Mouse (Mus musculus) fibroblast of lung, adult 2 months (primary cell): ENCODE measurements around the gene Akap6.

ENCODE experiments used
- DNase-seq: peaks from one replicate; pipeline ENCODE4 v3.0.0-alpha.2; 2011; ENCODE audit warnings: low read depth

Akap6 gene

GRCm38 (mm10) chr12:53040634-53041033 is 341.5 kb downstream of the Akap6 start:
- no peak for DNase-seq

GRCm38 (mm10) chr12:53042739-53043138 is 343.6 kb downstream of the Akap6 start:
- DNase-seq: no peak

- DNase-seq: no peak
Measured at GRCm38 (mm10) chr12:53057606-53058005, 358.4 kb downstream of the Akap6 start.

GRCm38 (mm10) chr12:53060903-53061302 is 361.7 kb downstream of the Akap6 start:
- DNase-seq: no peak

GRCm38 (mm10) chr12:53061466-53062124 is 362.4 kb downstream of the Akap6 start:
- DNase-seq: peak; percentile 24

- no peak for DNase-seq
Measured at GRCm38 (mm10) chr12:53063003-53063402, 363.8 kb downstream of the Akap6 start.

GRCm38 (mm10) chr12:53064241-53064760 is 365.1 kb downstream of the Akap6 start:
- no peak for DNase-seq

GRCm38 (mm10) chr12:53065031-53065785 is 366.0 kb downstream of the Akap6 start:
- DNase-seq: no peak

- DNase-seq: no peak
Measured at GRCm38 (mm10) chr12:53066321-53066720, 367.1 kb downstream of the Akap6 start.

- no peak for DNase-seq
Measured at GRCm38 (mm10) chr12:53070907-53071306, 371.7 kb downstream of the Akap6 start.

GRCm38 (mm10) chr12:53076595-53077400 is 377.6 kb downstream of the Akap6 start:
- DNase-seq: no peak

GRCm38 (mm10) chr12:53085789-53086188 is 386.6 kb downstream of the Akap6 start:
- no peak for DNase-seq

GRCm38 (mm10) chr12:53112276-53112675 is 413.1 kb downstream of the Akap6 start:
- no peak for DNase-seq

GRCm38 (mm10) chr12:53119352-53119751 is 420.2 kb downstream of the Akap6 start:
- no peak for DNase-seq

- DNase-seq: peak; percentile 20
Measured at GRCm38 (mm10) chr12:53124131-53124530, 424.9 kb downstream of the Akap6 start.

GRCm38 (mm10) chr12:53124696-53125095 is 425.5 kb downstream of the Akap6 start:
- no peak for DNase-seq

GRCm38 (mm10) chr12:53125286-53125685 is 426.1 kb downstream of the Akap6 start:
- DNase-seq: no peak

GRCm38 (mm10) chr12:53134196-53134595 is 435.0 kb downstream of the Akap6 start:
- DNase-seq: no peak

- no peak for DNase-seq
Measured at GRCm38 (mm10) chr12:53137331-53137730, 438.1 kb downstream of the Akap6 start.

- no peak for DNase-seq
Measured at GRCm38 (mm10) chr12:53144122-53144695, 445.0 kb downstream of the Akap6 start.

GRCm38 (mm10) chr12:53144760-53145159 is 445.6 kb downstream of the Akap6 start:
- no peak for DNase-seq

GRCm38 (mm10) chr12:53145516-53145915 is 446.3 kb downstream of the Akap6 start:
- peak; percentile 7 for DNase-seq
